In genomic region chr9:43351015-43351414, GRCm38 (mm10) we compare ENCODE assay signal across 29 mouse cellular contexts. TPM values are rescaled to one million over a fixed set of nuclear protein-coding genes. Genes with fewer than 3 reads are reported as not detected.
"Had no signal": no experiment of that assay in that cellular context is flagged by ENCODE, and none has a peak within 500 bp of the region (broad histone marks: within the 10 kb centered on the region; RNA-seq: fewer than 3 reads in every experiment).

No protein-coding gene starts in this region.

- H3K4me1 ChIP-seq: heart, embryonic 13.5 days; heart, embryonic 15.5 days; liver, embryonic 13.5 days had no signal

- H3K27ac ChIP-seq: heart, adult 2 months; heart, embryonic 13.5 days; heart, embryonic 15.5 days; kidney, embryonic 15.5 days; kidney, postnatal 0 days; left cerebral cortex, adult 2 months; limb, embryonic 10.5 days; limb, embryonic 12.5 days; liver, embryonic 13.5 days had no signal

- H3K4me3 ChIP-seq: heart, adult 2 months; heart, embryonic 13.5 days; heart, embryonic 15.5 days; kidney, embryonic 15.5 days; left cerebral cortex, adult 2 months; limb, embryonic 10.5 days; limb, embryonic 12.5 days; liver, embryonic 13.5 days had no signal

- H3K9me3 ChIP-seq: heart, embryonic 13.5 days; heart, embryonic 15.5 days; kidney, embryonic 15.5 days; limb, embryonic 10.5 days; limb, embryonic 12.5 days; liver, embryonic 13.5 days had no signal

- DNase-seq: forebrain, postnatal 0 days; gastrocnemius, postnatal 14 days; gastrocnemius, postnatal 36 days; heart, adult 11 months; heart, adult 2 months; heart, postnatal 14 days; heart, postnatal 36 days; kidney, adult 11 months; kidney, adult 2 months; kidney, adult 9 months; kidney, postnatal 14 days; kidney, postnatal 36 days; layer of hippocampus, adult 9-11 months; liver; liver, embryonic 13.5 days had no signal

- H3K4me2 ChIP-seq: heart, embryonic 11.5 days; heart, embryonic 13.5 days; heart, embryonic 15.5 days; kidney, embryonic 15.5 days; limb, embryonic 12.5 days; liver, embryonic 11.5 days; liver, embryonic 13.5 days had no signal

- H3K36me3 ChIP-seq: heart, embryonic 13.5 days; heart, embryonic 15.5 days; kidney, embryonic 15.5 days; limb, embryonic 10.5 days; limb, embryonic 12.5 days; liver, embryonic 13.5 days had no signal

- H3K9ac ChIP-seq: forebrain, postnatal 0 days; heart, embryonic 13.5 days; heart, embryonic 15.5 days; kidney, embryonic 15.5 days; limb, embryonic 12.5 days; liver, embryonic 13.5 days had no signal

- ATAC-seq: forebrain, postnatal 0 days; inflammation-experienced regulatory T-cells, adult 6 months; intestine, embryonic 16.5 days had no signal

RNA-seq across cellular contexts. Expression of gene Trim29, which starts 40.4 kb away (rescaled TPM):
- total RNA-seq: forebrain, postnatal 0 days; gastrocnemius, adult 18-20 months; gastrocnemius, adult 8-10 months; hematopoietic stem cell, adult 5-6 weeks; left cerebral cortex, adult 2 months had no signal
- polyA plus RNA-seq: inflammation-experienced regulatory T-cells, adult 6 months; liver, embryonic 11.5 days had no signal
